Mouse (Mus musculus) limb, embryonic 14.5 days (tissue): ENCODE measurements around the gene Syt11. TPM values are rescaled to one million over a fixed set of nuclear protein-coding genes. Genes with fewer than 3 reads are reported as not detected.

Source experiments
- ATAC-seq: fragments of 200-750 bp; cut with Nextera tagmentation; 2 replicates; pipeline ENCODE4 v1.8.0; 2017; ENCODE audit warnings: low read depth, moderate number of reproducible peaks, moderate TSS enrichment; ENCODE audit not compliant: low FRiP score
- DNase-seq: peaks from one replicate; pipeline ENCODE4 v3.0.0-alpha.2; 2015; ENCODE audit warnings: low spot score
- H3K27ac ChIP-seq: fragments of 300-500 bp; sonication (generic); replicated peaks from 2 replicates; pipeline ENCODE4 v1.5.1; 2014; ENCODE audit warnings: low read depth, mild to moderate bottlenecking, low read length, moderate library complexity, mixed read lengths
- H3K27me3 ChIP-seq: fragments of 300-500 bp; sonication (generic); 2 replicates; pipeline ENCODE4 v1.6.1; 2014; ENCODE audit warnings: low read length, mixed read lengths; ENCODE audit not compliant: control insufficient read depth, insufficient read depth
- H3K36me3 ChIP-seq: fragments of 300-500 bp; sonication (generic); 2 replicates; pipeline ENCODE4 v1.6.1; 2014; ENCODE audit warnings: mild to moderate bottlenecking, low read length, moderate library complexity, mixed read lengths; ENCODE audit not compliant: control insufficient read depth, insufficient read depth
- H3K4me1 ChIP-seq: fragments of 300-500 bp; sonication (generic); 2 replicates; pipeline ENCODE4 v1.6.1; 2014; ENCODE audit warnings: antibody characterized with exemption, low read length, mixed read lengths; ENCODE audit not compliant: control insufficient read depth, insufficient read depth
- H3K4me2 ChIP-seq: fragments of 300-500 bp; sonication (generic); replicated peaks from 2 replicates; pipeline ENCODE4 v1.6.1; 2014; ENCODE audit warnings: low read depth, mild to moderate bottlenecking, low read length, moderate library complexity; ENCODE audit not compliant: severe bottlenecking
- H3K4me3 ChIP-seq: fragments of 300-500 bp; sonication (generic); replicated peaks from 2 replicates; pipeline ENCODE4 v1.5.1; 2014; ENCODE audit warnings: low read length
- H3K9ac ChIP-seq: fragments of 300-500 bp; sonication (generic); 2 replicates; pipeline ENCODE4 v1.6.1; 2014; ENCODE audit warnings: mild to moderate bottlenecking, low read depth, low read length, moderate library complexity; ENCODE audit not compliant: severe bottlenecking
- H3K9me3 ChIP-seq: fragments of 300-500 bp; sonication (generic); 2 replicates; pipeline ENCODE4 v1.6.1; 2016; ENCODE audit warnings: low read length; ENCODE audit not compliant: control insufficient read depth
- POLR2A ChIP-seq: fragments of 200-500 bp; IDR thresholded peaks from 2 replicates; pipeline ENCODE4 v1.8.0; 2012; ENCODE audit warnings: inconsistent platforms, mild to moderate bottlenecking, moderate library complexity, borderline replicate concordance; ENCODE audit not compliant: insufficient read depth, insufficient read length; ENCODE audit errors: extremely low read depth
- WGBS: fragments of 180-500 bp; shearing (Covaris S2); extraction: QIAGEN DNeasy Blood & Tissue Kit; methylation state at CpG from one replicate; pipeline ENCODE4 v1.1.7; 2014; 5-methylcytosine and 5-hydroxymethylcytosine counted together
- polyA plus RNA-seq, 2 experiments: library from polyadenylated mRNA; depleted of rRNA in 1 of 2; stranded (reverse) in 1 of 2; unstranded in 1 of 2; fragments of >200 nt; fragmentation: Nextera tagmentation in 1 of 2; extraction: Ambion mirVana in 1 of 2; gene quantifications; 2 replicates each; pipeline versions ENCODE4 v1.2.1 to v1.2.3; 2012 to 2014

The Syt11 gene
- polyA plus RNA-seq, 2 experiments: 13.9 to 15.3 TPM

- H3K4me3 ChIP-seq: no peak overlapping the region
- no peaks in the 10 kb centered on the region for H3K27me3 ChIP-seq
- H3K9ac ChIP-seq: no peak overlapping the region
- DNase-seq (no peak), ATAC-seq (no peak)
- no peak overlapping the region for H3K4me2 ChIP-seq
- H3K9me3 ChIP-seq: peaks cover 22% of the 10 kb centered on the region
- H3K4me1 ChIP-seq: no peaks in the 10 kb centered on the region
- 93% methylated on average over 15 of the region's 15 CpGs for WGBS
- H3K36me3 ChIP-seq: peaks cover 38% of the 10 kb centered on the region
- no peak for TF ChIP-seq POLR2A
- H3K27ac ChIP-seq: no peak overlapping the region
These were observed 28.7 kb downstream of the Syt11 start for GRCm38 (mm10) chr3:88746139-88746870.

GRCm38 (mm10) chr3:88745534-88745933 is 29.4 kb downstream of the Syt11 start:
- no peak overlapping the region for H3K4me2 ChIP-seq
- no peak overlapping the region for H3K27ac ChIP-seq
- no peaks in the 10 kb centered on the region for H3K27me3 ChIP-seq
- H3K4me3 ChIP-seq: no peak overlapping the region
- no peaks in the 10 kb centered on the region for H3K4me1 ChIP-seq
- H3K9me3 ChIP-seq: peaks cover 22% of the 10 kb centered on the region
- 88% methylated on average over 9 of the region's 9 CpGs for WGBS
- no peak for TF ChIP-seq POLR2A
- H3K9ac ChIP-seq: no peak overlapping the region
- DNase-seq (no peak), ATAC-seq (no peak)
- peaks cover 38% of the 10 kb centered on the region for H3K36me3 ChIP-seq

- WGBS: 97% methylated on average over 3 of the region's 3 CpGs
- DNase-seq: no peak
- Histone ChIP-seq H3K27ac (no peak overlapping the region), H3K4me3 (no peak overlapping the region), H3K4me2 (no peak overlapping the region), H3K9ac (no peak overlapping the region), H3K9me3 (no peaks in the 10 kb centered on the region), H3K27me3 (no peaks in the 10 kb centered on the region), H3K4me1 (no peaks in the 10 kb centered on the region), H3K36me3 (peaks cover 8% of the 10 kb centered on the region; the same call in 1 of the 2 replicates)
- no peak for ATAC-seq
- TF ChIP-seq POLR2A: no peak
These were observed 34.8 kb downstream of the Syt11 start for GRCm38 (mm10) chr3:88740147-88740546.

- H3K9me3 ChIP-seq: no peaks in the 10 kb centered on the region
- 45% methylated on average over 3 of the region's 3 CpGs for WGBS
These were observed 36.3 kb downstream of the Syt11 start for GRCm38 (mm10) chr3:88738641-88739040.

GRCm38 (mm10) chr3:88736556-88736955 is 38.4 kb downstream of the Syt11 start:
- ATAC-seq (no peak), DNase-seq (no peak)
- Histone ChIP-seq H3K4me3 (no peak overlapping the region), H3K27me3 (no peaks in the 10 kb centered on the region), H3K4me1 (no peaks in the 10 kb centered on the region), H3K9me3 (no peaks in the 10 kb centered on the region; the same call in 1 of the 2 replicates), H3K9ac (no peak overlapping the region), H3K36me3 (peaks cover 7% of the 10 kb centered on the region; the same call in 1 of the 2 replicates), H3K27ac (no peak overlapping the region), H3K4me2 (no peak overlapping the region)
- TF ChIP-seq POLR2A: no peak
- 91% methylated on average over 2 of the region's 2 CpGs for WGBS

More at GRCm38 (mm10) chr3:88738641-88739040, 36.3 kb downstream of the Syt11 start:
- ATAC-seq (no peak), DNase-seq (no peak)
- Histone ChIP-seq H3K9ac (no peak overlapping the region), H3K4me1 (no peaks in the 10 kb centered on the region), H3K36me3 (peaks cover 4% of the 10 kb centered on the region; the same call in 1 of the 2 replicates), H3K4me2 (no peak overlapping the region), H3K27me3 (no peaks in the 10 kb centered on the region), H3K4me3 (no peak overlapping the region), H3K27ac (no peak overlapping the region)
- no peak for TF ChIP-seq POLR2A
